Mouse (Mus musculus) heart, embryonic 13.5 days (tissue): ENCODE results near the gene Cacnb3. TPM values are rescaled to one million over a fixed set of nuclear protein-coding genes. Genes with fewer than 3 reads are reported as not detected.

Experiments used
- ATAC-seq: fragments of 200-750 bp; cut with Nextera tagmentation; 2 replicates; pipeline ENCODE4 v1.8.0; 2017; ENCODE audit warnings: moderate TSS enrichment; ENCODE audit not compliant: insufficient number of reproducible peaks, low FRiP score, low TSS enrichment; ENCODE audit errors: extremely low read depth
- H3K27ac ChIP-seq: fragments of 300-500 bp; sonication (generic); replicated peaks from 2 replicates; pipeline ENCODE4 v1.5.1; 2015; ENCODE audit warnings: moderate library complexity, mild to moderate bottlenecking, inconsistent platforms
- H3K27me3 ChIP-seq: fragments of 300-500 bp; sonication (generic); replicated peaks from 2 replicates; pipeline ENCODE4 v1.6.1; 2015; ENCODE audit warnings: mild to moderate bottlenecking, inconsistent platforms
- H3K36me3 ChIP-seq: fragments of 300-500 bp; sonication (generic); 2 replicates; pipeline ENCODE4 v1.6.1; 2015; ENCODE audit warnings: mild to moderate bottlenecking, inconsistent platforms
- H3K4me1 ChIP-seq: fragments of 300-500 bp; sonication (generic); 2 replicates; pipeline ENCODE4 v1.6.1; 2015; ENCODE audit warnings: inconsistent platforms
- H3K4me2 ChIP-seq: fragments of 300-500 bp; sonication (generic); 2 replicates; pipeline ENCODE4 v1.6.1; 2015; ENCODE audit warnings: inconsistent platforms, mild to moderate bottlenecking, moderate library complexity
- H3K4me3 ChIP-seq: fragments of 300-500 bp; sonication (generic); 2 replicates; pipeline ENCODE4 v1.5.1; 2015; ENCODE audit warnings: moderate library complexity, mild to moderate bottlenecking, inconsistent platforms
- H3K9ac ChIP-seq: fragments of 300-500 bp; sonication (generic); 2 replicates; pipeline ENCODE4 v1.6.1; 2015; ENCODE audit warnings: inconsistent platforms, mild to moderate bottlenecking, moderate library complexity
- H3K9me3 ChIP-seq: fragments of 300-500 bp; sonication (generic); 2 replicates; pipeline ENCODE4 v1.6.1; 2016; ENCODE audit warnings: inconsistent platforms
- whole genome bisulfite sequencing: fragments of 180-500 bp; shearing (Covaris S2); methylation state at CpG from one replicate; pipeline ENCODE4 v1.1.7; 2015; ENCODE audit warnings: mixed read lengths; 5-methylcytosine and 5-hydroxymethylcytosine counted together
- polyA plus RNA-seq: library from polyadenylated mRNA; unstranded; fragments of >200 nt; fragmentation: Nextera tagmentation; extraction: Ambion mirVana; gene quantifications from 2 replicates; pipeline ENCODE4 v1.2.1, GENCODE M21; 2015

Gene Cacnb3
- polyA plus RNA-seq, 1 experiment from 2014 or later, result 10.8 TPM

GRCm38 (mm10) chr15:98676940-98677728 lies 46.5 kb downstream of the Cacnb3 start, which contains the start of gene Rnd1:
TSS of gene Rnd1 (minus strand) at chr15:98677461.
- peak; percentile 84 for ATAC-seq
- Histone ChIP-seq H3K36me3 (no peaks in the 10 kb centered on the region), H3K9ac (peak within 1 kb of the TSS; percentile 78), H3K4me3 (peak within 1 kb of the TSS; percentile 52), H3K4me1 (peaks cover 40% of the 10 kb centered on the region), H3K27me3 (peaks cover 55% of the 10 kb centered on the region), H3K9me3 (no peaks in the 10 kb centered on the region), H3K4me2 (peak within 1 kb of the TSS; percentile 97), H3K27ac (no peak within 1 kb of the TSS)
- WGBS, result 1% methylated on average over 36 of the region's 37 CpGs

- WGBS, result 51% methylated on average over 7 of the region's 7 CpGs
- Histone ChIP-seq H3K9me3 (no peaks in the 10 kb centered on the region), H3K36me3 (no peaks in the 10 kb centered on the region), H3K4me1 (peaks cover 35% of the 10 kb centered on the region), H3K27ac (no peak overlapping the region), H3K4me2 (0 out of 2 replicates have a peak overlapping the region, but pooled peaks have one; percentile 97), H3K4me3 (no peak overlapping the region), H3K27me3 (peaks cover 55% of the 10 kb centered on the region), H3K9ac (peak overlapping the region; percentile 7; the same call in 1 of the 2 replicates)
- ATAC-seq, result no peak
These were observed 47.3 kb downstream of the Cacnb3 start for GRCm38 (mm10) chr15:98677977-98678376.

- peaks cover 24% of the 10 kb centered on the region for H3K4me1 ChIP-seq
- ATAC-seq, result no peak
- H3K9me3 ChIP-seq, result no peaks in the 10 kb centered on the region
- H3K9ac ChIP-seq, result no peak overlapping the region
- no peak overlapping the region for H3K27ac ChIP-seq
- H3K4me2 ChIP-seq, result no peak overlapping the region
- H3K27me3 ChIP-seq, result peaks cover 34% of the 10 kb centered on the region
- no peak overlapping the region for H3K4me3 ChIP-seq
- H3K36me3 ChIP-seq, result no peaks in the 10 kb centered on the region
- WGBS, result 71% methylated on average over 8 of the region's 8 CpGs
These were observed 50.0 kb downstream of the Cacnb3 start for GRCm38 (mm10) chr15:98680660-98681059.

- Histone ChIP-seq H3K9me3 (no peaks in the 10 kb centered on the region; the same call in 1 of the 2 replicates), H3K36me3 (no peaks in the 10 kb centered on the region), H3K27me3 (peaks cover 24% of the 10 kb centered on the region), H3K4me1 (peaks cover 14% of the 10 kb centered on the region), H3K4me3 (no peak overlapping the region), H3K27ac (no peak overlapping the region), H3K4me2 (no peak overlapping the region), H3K9ac (no peak overlapping the region)
- no peak for ATAC-seq
- WGBS, result 67% methylated on average over 7 of the region's 7 CpGs
These were observed 51.0 kb downstream of the Cacnb3 start for GRCm38 (mm10) chr15:98681633-98682032.

- H3K36me3 ChIP-seq, result no peaks in the 10 kb centered on the region
- 45% methylated on average over 10 of the region's 10 CpGs for WGBS
- peaks cover 16% of the 10 kb centered on the region for H3K27me3 ChIP-seq
- no peak overlapping the region for H3K9ac ChIP-seq
- H3K9me3 ChIP-seq, result no peaks in the 10 kb centered on the region; the same call in 1 of the 2 replicates
- peaks cover 6% of the 10 kb centered on the region for H3K4me1 ChIP-seq
- ATAC-seq, result no peak; the same call in 1 of the 2 replicates
- no peak overlapping the region for H3K4me3 ChIP-seq
- no peak overlapping the region for H3K27ac ChIP-seq
- 0 out of 2 replicates have a peak overlapping the region, but pooled peaks have one; percentile 0 for H3K4me2 ChIP-seq
These were observed 52.5 kb downstream of the Cacnb3 start for GRCm38 (mm10) chr15:98683177-98683576.

GRCm38 (mm10) chr15:98683746-98684145 lies 53.1 kb downstream of the Cacnb3 start:
- no peak overlapping the region for H3K4me3 ChIP-seq
- H3K4me1 ChIP-seq, result peaks cover 6% of the 10 kb centered on the region
- H3K4me2 ChIP-seq, result no peak overlapping the region
- WGBS, result 75% methylated on average over 1 of the region's 1 CpGs
- no peak overlapping the region for H3K27ac ChIP-seq
- peaks cover 10% of the 10 kb centered on the region for H3K27me3 ChIP-seq
- H3K9ac ChIP-seq, result no peak overlapping the region
- H3K9me3 ChIP-seq, result no peaks in the 10 kb centered on the region; the same call in 1 of the 2 replicates
- no peaks in the 10 kb centered on the region for H3K36me3 ChIP-seq
- ATAC-seq, result no peak

- peaks cover 5% of the 10 kb centered on the region for H3K27me3 ChIP-seq
- no peak for ATAC-seq
- H3K4me1 ChIP-seq, result peaks cover 19% of the 10 kb centered on the region
- H3K9ac ChIP-seq, result no peak overlapping the region
- H3K4me2 ChIP-seq, result no peak overlapping the region
- H3K36me3 ChIP-seq, result no peaks in the 10 kb centered on the region
- WGBS, result 70% methylated on average over 3 of the region's 3 CpGs
- no peaks in the 10 kb centered on the region; the same call in 1 of the 2 replicates for H3K9me3 ChIP-seq
- H3K4me3 ChIP-seq, result no peak overlapping the region
- H3K27ac ChIP-seq, result no peak overlapping the region
These were observed 55.3 kb downstream of the Cacnb3 start for GRCm38 (mm10) chr15:98685926-98686325.

- H3K9me3 ChIP-seq, result no peaks in the 10 kb centered on the region; the same call in 1 of the 2 replicates
- no peak overlapping the region for H3K9ac ChIP-seq
- no peak overlapping the region for H3K4me3 ChIP-seq
- H3K27ac ChIP-seq, result no peak overlapping the region
- WGBS, result 74% methylated on average over 2 of the region's 2 CpGs
- no peak overlapping the region for H3K4me2 ChIP-seq
- peaks cover 37% of the 10 kb centered on the region for H3K4me1 ChIP-seq
- no peaks in the 10 kb centered on the region for H3K36me3 ChIP-seq
- no peaks in the 10 kb centered on the region for H3K27me3 ChIP-seq
- no peak for ATAC-seq
These were observed 59.0 kb downstream of the Cacnb3 start for GRCm38 (mm10) chr15:98689682-98690081.

- Histone ChIP-seq H3K9ac (no peak overlapping the region), H3K4me3 (no peak overlapping the region), H3K4me1 (peaks cover 37% of the 10 kb centered on the region), H3K36me3 (no peaks in the 10 kb centered on the region), H3K9me3 (no peaks in the 10 kb centered on the region), H3K27me3 (no peaks in the 10 kb centered on the region), H3K27ac (peak overlapping the region; percentile 87), H3K4me2 (peak overlapping the region; percentile 43)
- WGBS, result 53% methylated on average over 7 of the region's 7 CpGs
- ATAC-seq, result no peak
These were observed 61.0 kb downstream of the Cacnb3 start for GRCm38 (mm10) chr15:98691486-98692147.

- no peaks in the 10 kb centered on the region for H3K9me3 ChIP-seq
- WGBS, result 8% methylated on average over 11 of the region's 11 CpGs
- peak overlapping the region; percentile 43 for H3K4me2 ChIP-seq
- ATAC-seq, result peak; percentile 40; the same call in 1 of the 2 replicates
- H3K4me3 ChIP-seq, result no peak overlapping the region
- no peak overlapping the region for H3K9ac ChIP-seq
- H3K36me3 ChIP-seq, result no peaks in the 10 kb centered on the region
- H3K27ac ChIP-seq, result peak overlapping the region; percentile 87
- no peaks in the 10 kb centered on the region for H3K27me3 ChIP-seq
- peaks cover 37% of the 10 kb centered on the region for H3K4me1 ChIP-seq
These were observed 61.6 kb downstream of the Cacnb3 start for GRCm38 (mm10) chr15:98692171-98692715.
